Mouse (Mus musculus): ENCODE measurements at regions not wholly inside any gene's neighbourhood (a gene's known extent, or its start where the extent isn't known, plus 50 kb on each side); places are given as distances from the start of the nearest gene placed in this dataset.

- DNase-seq = no peak
Observed at GRCm38 (mm10) chr10:99531992-99532391, 227.5 kb downstream of the Csl start.

- no peak for DNase-seq
Observed at GRCm38 (mm10) chr10:99532697-99533119, 226.8 kb downstream of the Csl start.

- DNase-seq = no peak
Observed at GRCm38 (mm10) chr10:99533468-99533867, 226.0 kb downstream of the Csl start.

- no peak for DNase-seq
Observed at GRCm38 (mm10) chr10:99534237-99534636, 225.2 kb downstream of the Csl start.

- DNase-seq = no peak
Observed at GRCm38 (mm10) chr10:99538639-99539038, 220.8 kb downstream of the Csl start.

- no peak for DNase-seq
Observed at GRCm38 (mm10) chr10:99552373-99552772, 207.1 kb downstream of the Csl start.

- DNase-seq = no peak
Observed at GRCm38 (mm10) chr10:99552836-99553540, 206.5 kb downstream of the Csl start.

- no peak for DNase-seq
Observed at GRCm38 (mm10) chr10:99555021-99555420, 204.4 kb downstream of the Csl start.

- DNase-seq = no peak
Observed at GRCm38 (mm10) chr10:99555658-99556352, 203.7 kb downstream of the Csl start.

GRCm38 (mm10) chr10:99556353-99557036, 203.0 kb downstream of the Csl start:
- no peak for DNase-seq

GRCm38 (mm10) chr10:99558656-99559055, 200.8 kb downstream of the Csl start:
- no peak for DNase-seq

GRCm38 (mm10) chr10:99561166-99561818, 198.2 kb downstream of the Csl start:
- DNase-seq = no peak

- no peak for DNase-seq
Observed at GRCm38 (mm10) chr10:99564605-99565004, 194.9 kb downstream of the Csl start.

GRCm38 (mm10) chr10:99568424-99568823, 191.0 kb downstream of the Csl start:
- DNase-seq = no peak

GRCm38 (mm10) chr10:99570190-99570589, 189.3 kb downstream of the Csl start:
- DNase-seq = no peak

GRCm38 (mm10) chr10:99573997-99574396, 185.5 kb downstream of the Csl start:
- DNase-seq = no peak

- no peak for DNase-seq
Observed at GRCm38 (mm10) chr10:99575294-99575693, 184.2 kb downstream of the Csl start.

GRCm38 (mm10) chr10:99576301-99576700, 183.2 kb downstream of the Csl start:
- no peak for DNase-seq

GRCm38 (mm10) chr10:99577041-99577681, 182.3 kb downstream of the Csl start:
- peak; percentile 22 for DNase-seq

GRCm38 (mm10) chr10:99578366-99578765, 181.1 kb downstream of the Csl start:
- no peak for DNase-seq

GRCm38 (mm10) chr10:99580191-99580590, 179.3 kb downstream of the Csl start:
- DNase-seq = no peak

- DNase-seq = no peak
Observed at GRCm38 (mm10) chr10:99581074-99581473, 178.4 kb downstream of the Csl start.

Data from gastrocnemius, postnatal 25 days (tissue).